Mouse (Mus musculus) inflammation-experienced regulatory T-cells, adult 6 months (primary cell): ENCODE results near the gene Creb5. TPM values are rescaled to one million over a fixed set of nuclear protein-coding genes. Genes with fewer than 3 reads are reported as not detected.

Experiments
- ATAC-seq: one replicate; pipeline ENCODE4 v1.8.0; 2017
- polyA plus RNA-seq, 3 experiments: library from polyadenylated mRNA; unstranded; fragments of 100-300 nt; shearing (Covaris generic); gene quantifications; one replicate each; pipeline ENCODE4 v1.2.1; 2017

Creb5 gene
- polyA plus RNA-seq, 3 experiments from 2014 or later = 0.27 to 0.41 TPM; not detected in 1

DNA sequence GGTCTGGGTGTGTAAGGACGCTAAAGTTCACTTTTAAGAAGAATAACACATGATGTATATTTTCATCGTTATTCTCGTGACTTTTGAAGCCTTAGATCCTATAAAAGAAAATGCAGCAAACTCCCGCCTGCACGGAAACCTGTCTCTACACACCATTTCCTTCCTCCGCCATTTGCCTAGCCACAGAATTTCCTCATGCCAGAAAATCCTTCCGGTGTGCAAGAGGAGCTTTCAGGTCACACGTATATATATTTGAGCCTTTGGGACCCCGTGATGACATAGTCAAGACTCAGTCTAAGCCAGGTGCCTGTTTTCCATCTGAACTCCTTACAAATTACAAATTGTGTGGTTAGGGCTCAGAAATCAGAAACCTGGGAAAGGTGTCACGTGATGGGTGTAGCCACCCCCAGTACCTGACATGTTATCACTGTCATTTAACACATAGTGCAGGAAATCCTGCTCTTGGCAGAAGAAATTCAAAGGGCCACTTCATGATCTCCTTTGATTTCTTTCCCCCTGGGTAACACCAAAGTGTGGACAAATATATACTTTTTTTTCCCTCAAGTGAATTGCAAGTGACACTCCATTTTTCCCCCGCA lies 158.9 kb downstream of the Creb5 start:
- ATAC-seq = peak; percentile 74

DNA sequence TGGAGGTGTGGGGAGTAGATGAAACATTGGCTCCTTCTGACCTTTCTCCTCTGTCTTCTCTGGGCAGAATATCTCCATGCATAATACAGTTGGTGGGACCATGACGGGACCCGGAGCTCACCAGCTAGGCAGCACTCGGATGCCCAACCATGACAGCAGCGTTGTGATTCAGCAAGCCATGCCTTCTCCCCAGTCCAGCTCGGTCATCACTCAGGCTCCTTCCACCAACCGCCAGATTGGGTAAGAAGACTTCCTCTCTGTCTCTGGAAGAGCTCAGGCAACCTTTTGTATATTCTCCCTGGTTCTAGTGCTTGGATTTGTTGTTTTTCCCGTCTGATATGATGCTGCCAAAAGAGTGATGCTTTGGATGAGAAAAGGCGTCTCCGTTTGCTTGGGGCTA lies 160.4 kb downstream of the Creb5 start:
- no peak for ATAC-seq

DNA sequence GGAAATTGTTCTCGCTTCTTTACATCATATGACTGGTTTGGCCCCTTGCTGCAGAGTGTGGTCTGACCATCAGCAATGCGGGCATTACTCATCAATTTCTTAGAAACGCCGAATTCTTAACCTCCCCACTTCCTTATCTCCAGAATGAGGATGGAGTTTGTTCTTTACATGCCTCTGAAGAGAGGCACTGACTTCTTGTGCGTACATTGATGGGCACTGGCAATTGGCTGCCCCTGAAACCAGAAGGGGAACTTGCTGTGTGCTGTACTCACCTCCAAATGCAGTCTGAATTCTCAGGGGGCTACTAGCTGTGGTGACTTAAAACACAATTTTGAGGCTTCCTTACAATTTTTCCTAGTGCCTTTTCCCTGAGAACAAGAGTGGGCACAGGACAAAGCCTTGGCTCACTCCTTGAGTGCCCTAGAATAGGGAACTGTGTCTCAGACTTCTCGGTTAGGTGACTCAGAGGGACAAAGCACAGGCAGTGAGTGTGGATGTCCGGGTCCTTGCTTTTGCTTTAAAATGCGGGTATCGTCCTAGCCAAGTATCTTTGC lies 161.3 kb downstream of the Creb5 start:
- no peak for ATAC-seq

DNA sequence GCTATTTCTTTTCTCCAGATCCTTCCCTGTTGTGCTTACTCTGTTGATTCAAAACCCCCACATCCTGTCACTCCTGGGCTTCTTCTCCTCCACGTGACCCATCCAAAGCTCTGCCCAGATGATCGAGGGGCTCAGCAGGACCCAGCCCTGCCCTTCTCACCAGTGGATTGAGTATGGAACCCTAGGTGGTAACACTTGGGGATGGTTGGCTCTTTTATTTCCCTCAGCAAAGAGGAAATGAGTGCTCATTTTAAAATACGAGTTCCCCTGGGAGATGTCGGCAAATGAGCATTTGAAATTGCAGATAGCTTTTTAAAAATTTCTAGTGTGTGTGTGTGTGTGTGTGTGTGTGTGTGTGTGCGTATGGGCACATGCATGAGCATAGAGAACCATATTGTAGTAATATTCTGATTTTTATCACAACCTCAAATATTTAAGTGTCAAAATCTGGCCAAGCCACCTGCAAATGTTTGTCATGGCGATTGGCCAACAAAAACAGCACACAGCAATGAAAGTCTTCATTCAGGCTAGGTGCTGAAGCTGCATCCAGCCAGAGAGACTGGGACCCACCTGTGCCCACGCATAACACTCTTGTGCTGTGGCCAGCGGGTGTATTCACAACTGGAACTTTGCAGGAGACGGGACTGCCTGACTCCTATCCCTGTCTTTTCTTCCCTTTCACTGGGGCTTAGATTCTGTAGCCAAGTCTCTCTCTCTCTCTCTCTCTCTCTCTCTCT lies 162.5 kb downstream of the Creb5 start:
- no peak for ATAC-seq

DNA sequence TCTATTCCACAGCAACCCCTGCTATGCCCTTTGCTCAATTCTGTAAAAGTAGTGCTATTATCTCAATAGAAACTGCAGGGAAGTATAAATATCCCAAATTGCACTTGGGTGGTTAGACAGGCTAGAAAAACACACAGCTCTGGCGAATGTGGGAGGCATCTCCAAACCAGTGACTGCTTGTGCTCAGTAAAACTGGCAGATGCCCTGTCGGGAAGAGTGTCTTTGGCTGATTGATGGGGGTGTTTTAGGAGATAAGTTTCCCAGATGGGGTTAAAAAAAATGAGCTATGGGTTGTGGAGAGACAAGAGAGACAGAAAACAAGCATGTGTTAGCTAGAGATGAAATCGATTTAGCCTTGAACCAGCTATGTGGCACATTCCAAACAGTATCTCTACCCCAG lies 163.4 kb downstream of the Creb5 start:
- ATAC-seq = no peak

DNA sequence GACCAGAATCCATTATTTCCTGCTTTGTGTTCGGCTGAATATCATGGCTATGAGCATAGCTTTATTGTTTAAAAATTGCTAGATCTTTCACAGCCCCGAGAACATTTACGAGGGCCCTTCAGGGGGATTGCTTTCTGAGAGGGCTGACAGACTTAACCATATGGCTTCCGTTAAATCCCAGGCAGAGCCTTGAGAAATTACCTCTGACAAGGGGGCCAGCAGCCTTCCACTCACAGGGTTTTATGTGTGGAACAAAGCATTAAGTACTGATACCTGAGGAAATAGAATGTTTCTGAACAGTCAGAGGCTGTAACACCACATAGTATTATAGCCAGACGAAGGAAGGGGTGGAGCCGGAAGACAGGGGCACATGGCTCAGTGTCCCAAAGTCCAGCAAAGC lies 165.2 kb downstream of the Creb5 start:
- no peak for ATAC-seq

DNA sequence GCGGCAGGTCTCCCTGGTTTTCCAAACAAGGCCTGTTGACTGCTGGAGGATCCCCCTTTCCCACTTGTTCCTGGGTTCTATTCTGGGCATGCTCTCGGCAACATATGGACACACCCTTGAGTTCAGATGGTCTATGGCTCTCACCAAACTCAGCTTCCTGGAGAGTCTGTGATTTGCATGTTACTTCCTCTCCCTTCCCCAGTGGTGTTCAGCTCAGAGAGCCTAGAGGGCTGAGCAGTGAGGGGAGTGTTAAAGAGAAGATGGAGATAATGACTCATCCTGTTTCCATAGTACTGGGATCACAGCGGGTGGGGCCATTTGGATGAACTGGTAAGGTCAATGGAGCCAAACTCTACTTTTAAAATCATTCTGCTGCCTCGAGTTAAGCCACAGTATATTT lies 168.4 kb downstream of the Creb5 start:
- peak; percentile 81 for ATAC-seq

DNA sequence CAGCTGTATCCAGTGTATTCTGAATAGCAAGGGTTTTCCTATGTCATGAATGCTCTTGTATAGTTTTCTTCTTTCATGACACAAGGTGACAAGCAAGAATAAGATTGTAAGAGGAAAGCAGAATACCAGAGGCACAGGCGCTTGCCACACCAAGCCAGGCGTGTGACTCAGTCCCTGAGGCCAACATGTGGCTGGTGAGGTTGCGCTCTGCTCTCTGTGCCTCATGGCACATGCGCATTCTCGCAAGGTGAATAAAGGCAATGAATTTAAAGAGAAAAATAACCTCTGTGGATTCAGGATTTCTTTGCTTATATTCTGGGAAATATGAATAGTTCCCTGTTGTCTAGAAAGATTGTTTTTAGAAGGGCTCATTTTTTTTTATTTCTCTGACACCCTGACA lies 169.0 kb downstream of the Creb5 start:
- no peak for ATAC-seq

DNA sequence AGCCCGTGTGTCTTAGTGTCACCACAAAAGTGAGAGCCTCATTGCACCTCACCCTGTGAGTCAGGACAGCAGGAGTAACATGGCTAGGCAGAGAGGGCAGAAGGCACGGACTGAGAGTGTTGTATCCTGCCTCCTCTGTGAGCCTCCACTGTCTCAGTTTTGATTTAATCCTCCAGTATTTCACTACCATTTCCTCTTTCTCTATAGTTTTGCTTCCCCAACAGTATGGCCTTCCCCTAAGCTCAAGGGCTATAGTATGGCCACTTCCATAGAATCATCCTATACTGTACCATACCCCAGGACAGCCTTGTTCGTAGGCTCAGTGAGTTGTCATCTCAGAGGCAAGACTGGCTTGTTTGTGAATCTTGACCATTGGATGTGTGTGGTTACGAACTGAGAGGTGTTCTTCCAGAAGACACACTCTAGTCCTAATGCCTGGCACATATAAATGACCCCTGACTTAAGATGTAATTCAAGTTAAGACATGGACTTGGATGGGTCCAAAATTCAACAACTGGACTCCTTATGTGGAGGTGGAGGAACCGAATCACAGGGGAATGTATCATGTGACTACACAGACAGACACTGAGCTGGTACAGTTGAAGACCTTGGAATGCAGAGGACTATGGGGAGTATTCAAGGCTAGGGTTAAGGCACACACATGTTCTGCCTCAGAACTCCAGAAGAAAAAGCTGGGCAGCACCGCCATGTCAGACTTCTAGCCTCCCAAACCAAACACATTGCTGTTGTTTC lies 173.1 kb downstream of the Creb5 start:
- ATAC-seq = no peak

DNA sequence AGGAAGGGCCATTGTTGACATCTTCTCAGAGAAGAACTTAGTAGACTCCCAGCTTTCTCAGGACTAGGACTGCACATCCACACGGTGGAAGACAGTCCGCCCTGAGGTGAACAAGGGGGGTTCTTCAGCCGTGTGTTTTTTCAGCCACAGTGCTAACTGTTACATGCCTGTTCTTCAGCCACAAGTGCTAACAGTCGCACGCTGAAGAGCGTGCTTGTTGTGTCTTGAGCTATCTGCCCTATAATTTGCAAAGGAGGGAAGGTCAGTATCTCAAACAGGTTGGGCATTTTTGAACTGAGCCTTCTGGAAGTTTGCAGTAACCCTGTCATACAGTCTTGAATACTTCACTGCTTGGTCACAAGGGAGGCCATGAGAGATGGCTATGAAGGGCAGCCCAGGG lies 174.0 kb downstream of the Creb5 start:
- no peak for ATAC-seq

DNA sequence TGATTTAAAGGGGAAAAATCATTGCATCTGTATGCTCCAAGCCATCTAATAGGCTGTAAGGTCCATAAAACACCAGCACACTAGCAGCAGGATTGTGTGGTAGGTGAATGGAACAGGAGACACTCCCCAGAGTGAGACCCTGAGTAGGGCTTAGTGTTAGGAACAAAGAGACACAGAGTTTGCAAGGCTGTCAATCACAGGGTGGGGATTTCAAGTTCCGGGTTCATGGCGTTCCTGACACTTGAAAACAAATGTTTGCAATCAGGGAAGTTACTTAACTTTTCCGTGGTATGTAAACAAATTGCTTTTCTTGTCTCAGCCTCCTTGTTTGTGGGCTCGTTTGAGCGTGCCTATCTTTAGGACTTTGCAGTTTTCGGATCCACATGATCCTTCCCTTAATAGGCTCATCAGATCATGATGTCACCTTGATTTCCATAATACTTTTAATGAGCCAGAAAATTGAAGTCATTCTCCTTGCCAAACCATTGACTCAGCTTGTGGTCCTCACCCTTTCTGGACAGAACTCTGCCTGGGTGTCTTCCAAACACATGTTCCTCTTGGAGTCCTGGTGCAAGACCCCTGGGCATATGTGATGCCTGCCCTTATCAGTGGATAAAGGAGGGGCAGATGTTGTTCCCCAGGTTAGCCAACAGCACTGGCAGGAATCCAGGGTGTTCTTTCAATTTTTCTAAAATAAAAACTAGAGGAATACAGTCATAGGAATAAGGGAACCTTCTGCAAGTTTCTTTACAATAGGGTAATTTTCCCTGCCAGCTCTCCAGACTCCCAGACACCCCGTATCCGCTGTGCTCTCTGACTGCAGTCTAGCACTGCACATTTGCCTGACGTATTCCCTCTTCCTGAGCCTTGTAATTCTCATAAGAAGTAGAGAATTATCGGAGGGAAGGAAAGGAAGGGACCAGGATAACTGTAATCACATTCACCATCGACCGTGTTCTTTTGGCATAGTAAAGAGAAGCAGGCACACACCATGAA lies 175.0 kb downstream of the Creb5 start:
- no peak for ATAC-seq

DNA sequence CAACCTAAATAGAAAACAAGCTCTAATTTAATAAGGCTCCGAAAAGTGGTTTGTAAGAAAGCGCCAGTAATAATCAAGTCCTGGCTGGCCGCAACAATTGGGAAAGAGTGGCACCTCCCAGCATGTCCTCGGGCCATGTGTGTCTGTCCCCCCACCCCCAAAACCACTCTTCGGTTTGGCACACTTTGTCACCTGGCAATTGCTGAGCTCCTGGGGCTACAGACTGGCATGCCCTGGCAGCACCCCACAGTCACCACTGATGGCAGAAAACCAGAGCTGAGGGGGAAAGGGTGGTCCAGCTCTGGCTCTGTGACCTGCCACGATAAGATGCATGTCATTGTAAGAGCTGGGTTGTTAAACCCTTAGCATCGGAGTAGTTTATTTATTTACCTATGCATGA lies 175.7 kb downstream of the Creb5 start:
- ATAC-seq = no peak

DNA sequence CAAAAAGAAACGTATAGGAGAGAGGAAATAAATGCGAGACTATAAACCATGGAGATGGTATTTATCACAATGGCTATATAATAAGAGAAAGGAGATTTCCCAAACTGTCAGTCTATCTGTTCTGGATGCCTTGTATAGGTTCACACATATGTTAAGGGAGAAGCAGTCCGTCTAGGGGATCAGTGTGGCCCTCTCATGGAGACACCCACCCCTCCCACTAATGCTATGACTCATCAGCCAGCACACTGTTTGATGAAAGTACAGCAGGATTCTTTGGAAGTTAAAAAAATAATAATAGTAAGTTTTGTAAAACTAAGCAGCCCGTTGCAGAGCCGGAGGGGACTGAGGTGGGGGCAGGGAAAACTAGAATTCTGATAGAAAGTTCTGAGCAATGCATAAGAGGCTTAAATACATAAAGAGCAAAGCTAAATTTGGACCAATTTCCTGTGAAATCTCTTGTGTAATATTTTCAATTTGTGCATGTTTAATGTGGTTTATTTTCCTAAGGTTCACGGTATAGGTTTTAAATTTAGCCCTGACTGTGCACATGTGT lies 176.3 kb downstream of the Creb5 start:
- ATAC-seq = no peak

DNA sequence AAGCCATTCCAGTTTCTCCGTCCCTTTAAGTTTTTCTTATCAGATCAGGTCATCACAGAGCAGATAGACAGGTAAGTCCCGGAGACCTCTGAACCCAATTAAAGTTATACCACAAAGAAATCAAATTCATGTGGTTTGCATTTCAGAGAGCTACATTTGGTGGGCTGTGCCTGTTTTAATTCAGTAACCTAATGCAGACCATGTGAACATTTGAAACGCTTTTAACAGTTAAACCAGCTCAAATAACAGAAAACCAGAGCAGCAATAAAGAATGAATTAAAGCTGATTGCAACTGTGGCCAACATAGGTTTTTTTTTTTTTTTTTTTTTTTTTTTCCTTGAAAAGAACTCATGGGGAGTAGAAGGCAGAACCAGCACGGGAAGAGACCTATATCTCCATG lies 182.1 kb downstream of the Creb5 start:
- ATAC-seq = no peak

DNA sequence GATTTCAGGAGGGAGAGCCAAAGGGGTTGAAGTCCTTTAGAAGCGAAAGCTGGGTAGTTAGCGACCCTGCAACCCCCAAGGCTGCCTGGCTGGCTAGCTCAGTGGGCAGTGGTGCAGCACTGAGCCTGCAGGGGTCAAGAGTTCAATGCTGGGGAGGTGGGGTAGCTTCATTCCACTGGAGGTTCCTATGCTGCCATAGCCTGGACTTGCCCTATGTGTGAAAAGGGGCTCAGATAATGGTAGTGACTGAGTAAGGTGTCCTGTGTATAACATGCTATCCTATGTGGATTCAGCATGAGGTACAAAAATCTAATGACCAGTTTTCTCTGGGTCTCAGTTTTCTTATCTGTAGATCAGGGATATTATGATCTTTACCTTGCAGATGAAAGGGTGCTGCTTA lies 182.6 kb downstream of the Creb5 start:
- no peak for ATAC-seq

DNA sequence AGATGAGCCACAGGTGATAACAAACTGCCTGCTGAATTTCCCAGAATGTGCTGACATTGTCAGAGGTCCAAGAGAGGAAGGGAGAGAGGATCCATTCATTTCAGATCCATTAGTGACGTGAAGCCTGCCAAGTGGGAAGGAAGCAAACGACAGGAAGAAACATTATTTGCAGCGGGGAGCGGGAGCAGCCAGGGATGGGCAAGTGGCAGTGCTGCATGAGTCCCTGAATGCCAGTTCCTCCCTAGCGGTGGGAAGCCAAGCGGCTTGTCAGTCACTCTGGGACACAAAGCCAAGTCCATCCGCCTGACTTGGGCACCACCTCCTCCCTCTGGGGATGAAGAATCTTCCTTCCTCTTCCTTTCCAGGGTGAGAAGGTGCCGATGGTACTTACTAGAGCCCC lies 183.5 kb downstream of the Creb5 start:
- ATAC-seq = no peak

DNA sequence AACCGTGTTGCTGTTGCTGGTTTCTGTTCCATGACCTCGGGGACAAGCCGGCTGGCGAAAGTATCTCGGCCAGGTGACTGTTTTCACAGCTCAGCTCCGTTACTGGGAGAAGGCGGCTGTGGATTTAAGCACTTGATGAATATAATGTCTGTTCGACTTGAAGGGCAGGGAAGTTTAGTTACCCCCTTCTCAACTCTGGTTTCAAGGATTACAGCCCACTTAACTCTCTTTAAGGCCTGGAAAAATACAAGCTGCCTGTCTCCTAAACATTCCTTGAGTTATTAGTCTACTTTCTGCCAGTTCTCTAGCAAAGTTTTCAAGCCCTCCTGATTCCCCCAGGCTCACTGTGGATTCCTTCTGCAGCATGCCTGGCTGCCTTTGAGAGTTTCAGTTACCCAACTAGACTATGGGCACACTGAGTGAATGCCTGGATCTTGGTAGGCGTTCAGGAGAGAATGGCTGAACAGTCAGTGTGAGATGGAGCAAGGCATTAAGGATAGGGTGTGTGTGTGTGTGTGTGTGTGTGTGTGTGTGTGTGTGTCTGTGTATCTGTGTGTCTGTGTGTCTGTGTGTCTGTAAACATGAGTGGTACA lies 184.0 kb downstream of the Creb5 start:
- no peak for ATAC-seq

DNA sequence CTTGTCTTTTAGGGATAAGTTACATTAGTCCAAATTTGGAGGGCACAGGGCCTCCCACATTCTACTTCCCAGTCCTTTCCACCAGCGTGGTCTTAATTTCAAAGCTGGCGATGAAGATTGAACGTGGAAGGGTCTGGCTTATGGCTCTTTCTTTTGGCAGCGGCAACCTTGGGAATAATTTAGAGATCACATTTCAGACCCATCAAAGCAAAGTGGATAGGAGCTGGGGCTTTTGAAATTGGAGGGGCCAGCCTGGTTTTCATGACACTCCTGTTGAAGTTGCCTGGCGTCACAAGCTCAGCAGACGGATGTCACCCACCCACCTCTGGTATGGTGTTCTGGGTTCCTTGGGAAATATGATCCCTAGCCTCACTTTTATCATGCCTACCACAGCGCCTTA lies 185.7 kb downstream of the Creb5 start:
- ATAC-seq = no peak

DNA sequence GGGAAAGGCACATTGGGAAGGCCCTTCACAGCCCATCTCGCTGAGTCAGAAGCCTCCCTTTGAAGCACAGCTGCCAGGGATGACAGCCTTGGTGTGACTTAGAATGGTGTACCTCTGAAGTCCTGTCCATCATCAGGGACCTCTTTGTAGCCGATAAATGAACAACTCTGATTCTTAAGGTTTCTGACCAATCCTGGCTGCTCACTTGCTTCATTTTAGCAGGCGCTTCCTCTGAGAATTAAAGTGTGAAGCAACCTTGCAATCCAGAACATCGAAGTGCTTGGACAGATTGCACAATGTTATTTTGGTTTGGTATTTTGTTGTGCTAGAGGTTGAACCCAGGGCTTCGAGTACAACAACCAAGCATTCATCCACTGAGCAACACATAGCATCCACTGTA lies 190.4 kb downstream of the Creb5 start:
- ATAC-seq = no peak

DNA sequence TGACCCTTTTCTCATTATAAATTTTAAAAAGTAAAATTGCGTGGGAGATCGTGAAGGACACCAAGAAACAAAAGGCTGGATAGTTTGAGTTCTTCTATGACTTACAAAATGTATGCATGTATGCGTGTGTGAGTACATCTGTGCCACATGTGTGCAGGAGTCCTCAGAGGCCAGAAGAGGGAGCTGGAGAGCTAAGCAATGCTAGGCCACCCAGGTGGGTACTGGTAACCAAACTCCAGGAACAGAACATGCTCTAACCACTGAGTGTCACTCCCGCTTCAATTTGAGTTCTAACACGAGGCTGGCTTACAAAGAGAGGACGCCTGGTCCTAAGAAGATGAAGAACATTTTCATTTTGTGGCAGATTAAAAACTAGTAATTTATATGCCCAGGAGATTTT lies 203.8 kb downstream of the Creb5 start:
- no peak for ATAC-seq

DNA sequence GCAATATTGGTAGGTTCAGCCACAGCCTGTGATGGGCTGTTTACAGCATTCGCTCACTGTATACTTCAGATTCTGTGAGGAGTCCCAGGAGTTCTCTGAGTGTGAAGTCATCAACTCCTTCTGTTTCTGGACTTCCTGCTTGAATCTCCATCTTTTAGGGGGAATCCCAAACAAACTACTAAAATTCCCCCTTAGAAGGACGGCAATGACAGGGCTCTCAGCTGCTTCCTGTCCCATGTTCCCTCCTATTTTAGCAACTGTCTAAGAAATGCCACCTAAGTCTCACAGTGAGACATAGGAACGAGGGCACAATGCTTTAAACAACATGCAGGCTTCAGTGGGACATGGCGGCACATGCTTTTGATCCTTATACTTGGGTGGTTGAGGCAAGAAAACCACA lies 204.3 kb downstream of the Creb5 start:
- ATAC-seq = no peak

DNA sequence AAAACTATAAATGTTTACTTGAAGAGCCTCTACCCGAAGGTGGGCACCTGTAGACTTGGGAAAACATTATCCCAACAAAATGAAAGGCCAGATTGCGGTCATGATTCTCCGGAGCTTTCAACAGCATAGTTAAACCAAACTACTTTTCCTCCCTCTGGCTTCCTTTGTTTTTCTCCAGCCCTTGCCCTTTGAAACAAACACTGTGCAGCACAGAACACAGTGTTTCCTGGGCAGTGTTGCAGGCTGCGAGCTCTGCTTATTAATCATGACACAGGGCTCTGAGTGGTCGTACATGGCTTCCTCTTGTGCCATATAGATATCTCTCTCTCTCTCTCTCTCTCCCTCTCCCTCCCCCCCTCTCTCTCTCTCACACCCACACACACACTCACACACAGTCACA lies 206.8 kb downstream of the Creb5 start:
- no peak for ATAC-seq
